Mouse (Mus musculus) embryonic facial prominence, embryonic 14.5 days (tissue): ENCODE results near the gene Fbln7. TPM values are rescaled to one million over a fixed set of nuclear protein-coding genes. Genes with fewer than 3 reads are reported as not detected.
A peak's percentile ranks its signal among the peaks of the same experiment; 100 is the strongest.

Source experiments
- ATAC-seq: fragments of 200-750 bp; cut with Nextera tagmentation; 2 replicates; pipeline ENCODE4 v1.8.0; 2017; ENCODE audit warnings: low read depth, moderate number of reproducible peaks, moderate TSS enrichment
- DNase-seq: peaks from one replicate; pipeline ENCODE4 v3.0.0-alpha.2; 2015; ENCODE audit warnings: low spot score
- H3K27ac ChIP-seq: fragments of 300-500 bp; sonication (generic); replicated peaks from 2 replicates; pipeline ENCODE4 v1.5.1; 2014; ENCODE audit warnings: low read depth, mild to moderate bottlenecking, low read length, moderate library complexity
- H3K27me3 ChIP-seq: fragments of 300-500 bp; sonication (generic); replicated peaks from 2 replicates; pipeline ENCODE4 v1.6.1; 2014; ENCODE audit warnings: low read length; ENCODE audit not compliant: control insufficient read depth, insufficient read depth
- H3K36me3 ChIP-seq: fragments of 300-500 bp; sonication (generic); 2 replicates; pipeline ENCODE4 v1.6.1; 2014; ENCODE audit warnings: low read length, mixed read lengths; ENCODE audit not compliant: control insufficient read depth, insufficient read depth
- H3K4me1 ChIP-seq: fragments of 300-500 bp; sonication (generic); 2 replicates; pipeline ENCODE4 v1.6.1; 2014; ENCODE audit warnings: antibody characterized with exemption, low read length; ENCODE audit not compliant: control insufficient read depth, insufficient read depth
- H3K4me2 ChIP-seq: fragments of 300-500 bp; sonication (generic); 2 replicates; pipeline ENCODE4 v1.6.1; 2014; ENCODE audit warnings: low read depth, mild to moderate bottlenecking, low read length, moderate library complexity, mixed read lengths
- H3K4me3 ChIP-seq: fragments of 300-500 bp; sonication (generic); 2 replicates; pipeline ENCODE4 v1.5.1; 2014; ENCODE audit warnings: low read depth, mild to moderate bottlenecking, low read length
- H3K9ac ChIP-seq: fragments of 300-500 bp; sonication (generic); 2 replicates; pipeline ENCODE4 v1.6.1; 2014; ENCODE audit warnings: low read depth, mild to moderate bottlenecking, low read length, moderate library complexity, mixed read lengths
- H3K9me3 ChIP-seq: fragments of 300-500 bp; sonication (generic); 2 replicates; pipeline ENCODE4 v1.6.1; 2016; ENCODE audit warnings: low read length; ENCODE audit not compliant: control insufficient read depth
- WGBS: fragments of 180-500 bp; shearing (Covaris S2); extraction: QIAGEN DNeasy Blood & Tissue Kit; methylation state at CpG from one replicate; pipeline ENCODE4 v1.1.7; 2014; 5-methylcytosine and 5-hydroxymethylcytosine counted together
- polyA plus RNA-seq: library from polyadenylated mRNA; unstranded; fragments of >200 nt; fragmentation: Nextera tagmentation; extraction: Ambion mirVana; gene quantifications from 2 replicates; pipeline ENCODE4 v1.2.1, GENCODE M21; 2014

The Fbln7 gene
- polyA plus RNA-seq, 1 experiment from 2014 or later = 9.1 TPM

DNA sequence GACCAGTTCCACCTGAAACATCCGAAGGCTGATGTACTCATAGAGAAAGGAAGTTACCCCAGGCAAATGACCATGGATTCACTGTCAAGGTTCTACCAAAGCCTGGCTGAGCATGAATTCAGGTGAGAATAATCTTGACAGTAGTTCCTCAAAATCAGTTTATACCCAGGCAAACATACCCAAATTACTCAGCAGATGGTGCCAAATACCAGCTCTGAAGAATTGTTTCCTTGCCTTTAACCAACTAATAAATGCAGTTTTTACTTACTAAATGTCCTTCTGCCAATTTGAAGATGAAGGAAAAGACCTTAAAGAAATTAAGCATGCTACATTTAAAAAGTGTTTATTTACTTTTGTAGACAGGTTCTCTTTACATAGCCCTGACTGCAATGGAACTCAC lies 6.1 kb upstream of the Fbln7 start:
- Histone ChIP-seq H3K4me2 (no peak overlapping the region), H3K4me1 (no peaks in the 10 kb centered on the region), H3K4me3 (no peak overlapping the region), H3K36me3 (peaks cover 13% of the 10 kb centered on the region), H3K27me3 (no peaks in the 10 kb centered on the region), H3K27ac (no peak overlapping the region), H3K9me3 (no peaks in the 10 kb centered on the region), H3K9ac (no peak overlapping the region)
- DNase-seq (no peak), ATAC-seq (no peak)
- 77% methylated on average over 1 of the region's 1 CpGs for WGBS

DNA sequence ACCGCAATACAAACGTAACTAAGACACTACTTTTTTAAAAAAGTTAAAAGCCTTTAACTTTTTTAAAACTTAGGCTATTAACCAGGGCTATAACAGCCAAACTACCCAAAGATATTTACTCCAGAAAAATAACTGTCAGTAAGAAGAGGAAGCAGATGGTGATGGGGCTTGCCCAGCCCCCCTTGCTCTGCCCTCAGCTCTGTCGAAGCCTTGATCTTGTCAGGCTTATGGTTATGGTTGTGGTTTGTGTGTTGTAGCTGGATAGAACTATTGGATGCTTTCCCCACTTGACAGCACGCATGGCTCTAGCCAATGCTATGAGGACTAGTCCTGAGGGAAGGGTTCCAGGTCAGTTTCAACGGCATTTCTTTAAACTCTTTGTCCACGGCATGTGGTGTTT lies 3.8 kb upstream of the Fbln7 start:
- Histone ChIP-seq H3K36me3 (no peaks in the 10 kb centered on the region), H3K9me3 (no peaks in the 10 kb centered on the region), H3K9ac (no peak overlapping the region), H3K4me1 (no peaks in the 10 kb centered on the region), H3K27me3 (peaks cover 10% of the 10 kb centered on the region; the same call in 1 of the 2 replicates), H3K4me3 (no peak overlapping the region), H3K27ac (no peak overlapping the region), H3K4me2 (no peak overlapping the region)
- ATAC-seq (no peak), DNase-seq (no peak)
- WGBS = 88% methylated on average over 6 of the region's 6 CpGs

DNA sequence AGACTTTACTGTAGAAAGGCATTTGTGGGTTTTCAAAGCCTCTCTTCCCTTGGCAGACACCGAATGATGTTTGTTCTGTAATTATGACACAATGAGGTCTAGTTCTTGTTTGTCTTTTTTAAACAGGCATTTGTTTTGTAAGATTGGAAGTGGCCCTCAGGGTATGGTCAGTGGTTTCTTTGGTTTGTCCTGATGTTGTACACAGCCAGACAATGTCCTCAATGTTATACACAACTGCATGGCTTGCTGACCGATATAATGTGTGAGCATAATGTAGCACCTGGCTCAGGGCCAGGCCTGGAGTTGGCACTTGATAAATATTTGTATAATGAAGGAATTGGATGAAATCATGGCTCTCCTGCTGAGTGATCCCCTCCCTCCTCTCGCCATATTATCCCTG lies 2.9 kb upstream of the Fbln7 start:
- Histone ChIP-seq H3K27me3 (peaks cover 13% of the 10 kb centered on the region; the same call in 1 of the 2 replicates), H3K4me1 (no peaks in the 10 kb centered on the region; the same call in 1 of the 2 replicates), H3K9me3 (no peaks in the 10 kb centered on the region), H3K36me3 (no peaks in the 10 kb centered on the region), H3K4me2 (no peak overlapping the region), H3K27ac (no peak overlapping the region), H3K4me3 (no peak overlapping the region), H3K9ac (no peak overlapping the region)
- ATAC-seq (no peak), DNase-seq (peak; percentile 21)
- WGBS = 77% methylated on average over 3 of the region's 3 CpGs

DNA sequence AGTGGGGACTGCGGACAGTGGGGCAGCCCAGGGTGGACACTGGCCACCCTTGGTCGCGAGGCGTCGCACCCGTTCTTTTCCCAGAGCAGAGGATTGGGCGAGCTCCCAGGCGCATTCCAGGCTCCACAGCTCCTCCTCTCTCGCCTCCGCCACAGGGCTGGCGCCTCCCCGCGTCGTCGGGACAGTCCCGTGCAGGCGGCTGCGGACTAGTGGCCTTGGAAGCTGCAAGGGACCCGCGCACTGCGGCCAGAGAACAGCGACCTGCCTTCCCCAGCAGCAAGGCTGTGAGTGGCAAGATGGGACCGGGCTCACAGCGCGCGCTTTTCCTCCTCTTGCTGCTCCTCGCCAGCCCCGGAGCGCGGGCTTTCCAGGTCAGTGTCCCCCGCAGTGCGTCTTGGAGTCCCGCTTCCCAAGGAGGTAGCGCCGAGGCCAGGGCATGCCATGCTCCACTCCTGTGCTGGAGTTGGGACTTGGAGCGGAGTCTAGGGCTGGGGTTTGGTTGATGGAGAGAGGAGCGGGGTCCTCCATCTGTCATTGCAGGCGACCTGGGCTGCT lies 1.1 kb downstream of the Fbln7 start:
- Histone ChIP-seq H3K4me3 (peak overlapping the region; percentile 53), H3K9me3 (no peaks in the 10 kb centered on the region), H3K36me3 (no peaks in the 10 kb centered on the region), H3K27ac (no peak overlapping the region), H3K27me3 (peaks cover 21% of the 10 kb centered on the region; the same call in 1 of the 2 replicates), H3K4me1 (no peaks in the 10 kb centered on the region; the same call in 1 of the 2 replicates), H3K4me2 (peak overlapping the region; percentile 93), H3K9ac (peak overlapping the region; percentile 67)
- ATAC-seq (peak; percentile 78), DNase-seq (peak; percentile 60)
- WGBS = 2% methylated on average over 21 of the region's 38 CpGs

DNA sequence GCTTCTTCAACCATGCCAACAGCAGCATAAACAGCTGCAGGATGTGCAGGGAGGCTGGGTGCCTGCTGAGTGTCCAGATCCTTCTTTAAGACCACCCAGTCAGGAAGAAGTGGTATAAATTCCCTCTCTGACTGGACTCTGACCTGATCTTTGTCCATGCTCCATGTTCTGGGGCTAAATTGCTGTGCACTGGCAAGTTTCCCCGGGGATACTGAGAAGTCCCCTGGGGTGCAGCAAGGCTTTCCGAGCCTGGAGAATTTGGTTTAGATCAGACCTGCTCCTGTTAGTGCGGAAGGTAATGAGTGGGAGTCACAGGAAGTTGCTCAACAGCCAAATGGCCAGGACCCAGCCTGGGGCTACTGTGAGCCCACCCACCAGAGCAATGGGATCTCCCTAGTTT lies 2.3 kb downstream of the Fbln7 start:
- Histone ChIP-seq H3K36me3 (no peaks in the 10 kb centered on the region), H3K27ac (no peak overlapping the region), H3K4me2 (peak overlapping the region; percentile 18; the same call in 1 of the 2 replicates), H3K4me1 (no peaks in the 10 kb centered on the region; the same call in 1 of the 2 replicates), H3K4me3 (no peak overlapping the region), H3K27me3 (peaks cover 21% of the 10 kb centered on the region; the same call in 1 of the 2 replicates), H3K9ac (no peak overlapping the region), H3K9me3 (no peaks in the 10 kb centered on the region)
- no peak for DNase-seq
- no peak for ATAC-seq
- 37% methylated on average over 3 of the region's 3 CpGs for WGBS

DNA sequence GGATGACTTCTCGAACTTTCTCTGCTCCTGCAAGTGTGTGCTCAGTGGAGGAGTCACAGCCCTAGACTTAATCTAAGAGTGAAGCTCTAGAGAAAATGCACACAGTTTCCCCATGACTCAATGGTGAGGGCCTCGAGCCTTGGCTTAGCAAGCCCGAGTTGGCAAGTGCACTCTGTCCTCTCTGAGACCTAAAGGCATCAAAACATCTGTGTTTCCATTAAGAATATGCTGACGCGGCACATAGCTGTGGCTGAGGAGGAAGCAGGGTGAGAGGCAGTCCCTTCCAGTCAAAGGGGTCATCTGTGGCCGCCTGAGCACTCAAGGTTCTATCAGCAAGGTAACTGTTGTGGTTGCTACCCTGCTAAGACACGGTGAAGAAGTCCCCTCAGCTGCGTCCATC lies 8.9 kb downstream of the Fbln7 start:
- Histone ChIP-seq H3K36me3 (no peaks in the 10 kb centered on the region), H3K9ac (no peak overlapping the region), H3K4me3 (no peak overlapping the region), H3K4me2 (no peak overlapping the region), H3K9me3 (no peaks in the 10 kb centered on the region), H3K4me1 (no peaks in the 10 kb centered on the region), H3K27ac (no peak overlapping the region), H3K27me3 (no peaks in the 10 kb centered on the region)
- DNase-seq (no peak), ATAC-seq (no peak)
- WGBS = 64% methylated on average over 8 of the region's 8 CpGs

DNA sequence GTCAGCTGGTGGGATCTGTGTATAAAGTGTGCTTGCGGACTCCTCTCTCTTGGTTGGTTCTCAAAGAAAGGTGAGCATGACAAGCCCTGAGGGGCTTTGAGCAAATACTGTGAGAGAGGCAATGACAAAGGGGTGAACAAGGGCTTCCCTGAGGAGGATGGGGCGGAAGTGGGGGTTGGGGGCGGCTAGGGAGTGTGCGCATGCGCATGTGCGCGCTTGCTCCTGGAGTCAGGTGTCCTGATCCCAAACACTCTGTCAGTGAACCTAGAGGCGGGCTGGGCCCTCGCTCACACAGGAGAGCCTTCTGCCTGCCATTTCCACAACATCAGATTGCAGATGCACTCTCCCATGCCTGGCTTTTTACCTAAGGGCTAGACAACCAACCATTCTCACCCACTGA lies 9.5 kb downstream of the Fbln7 start:
- H3K36me3 ChIP-seq = no peaks in the 10 kb centered on the region
- DNase-seq (no peak), ATAC-seq (no peak)

DNA sequence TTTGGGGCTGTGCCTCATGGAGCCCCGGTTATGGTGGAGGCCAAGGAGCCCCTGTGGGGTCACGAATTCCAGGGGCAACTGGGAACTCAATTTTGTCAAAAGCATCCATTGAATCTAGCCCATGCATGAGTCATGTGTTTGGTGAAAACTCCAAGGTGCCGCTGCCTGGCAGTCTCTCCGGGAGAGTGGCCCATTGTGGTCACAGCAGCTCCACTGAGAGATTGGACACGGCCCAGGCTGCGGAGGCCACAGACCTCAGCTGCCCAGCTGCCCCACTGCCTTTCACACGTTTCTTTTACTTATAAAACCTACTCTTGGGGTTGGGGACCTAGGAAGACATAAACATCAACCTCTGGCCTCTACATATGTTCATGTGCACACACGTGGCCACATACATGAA lies 12.7 kb downstream of the Fbln7 start:
- no peak overlapping the region for H3K4me3 ChIP-seq
- H3K4me2 ChIP-seq = no peak overlapping the region
- no peaks in the 10 kb centered on the region for H3K4me1 ChIP-seq
- ATAC-seq (no peak), DNase-seq (no peak)
- H3K36me3 ChIP-seq = no peaks in the 10 kb centered on the region
- H3K27ac ChIP-seq = no peak overlapping the region
- H3K9ac ChIP-seq = no peak overlapping the region
- WGBS = 71% methylated on average over 8 of the region's 8 CpGs
- no peaks in the 10 kb centered on the region for H3K27me3 ChIP-seq
- no peaks in the 10 kb centered on the region for H3K9me3 ChIP-seq

More for the DNA sequence above, 9.5 kb downstream of the Fbln7 start:
- no peaks in the 10 kb centered on the region for H3K27me3 ChIP-seq
- H3K9me3 ChIP-seq = no peaks in the 10 kb centered on the region
- WGBS = 93% methylated on average over 7 of the region's 9 CpGs
- H3K27ac ChIP-seq = no peak overlapping the region
- H3K4me1 ChIP-seq = no peaks in the 10 kb centered on the region
- no peak overlapping the region for H3K9ac ChIP-seq
- H3K4me3 ChIP-seq = no peak overlapping the region
- no peak overlapping the region for H3K4me2 ChIP-seq

DNA sequence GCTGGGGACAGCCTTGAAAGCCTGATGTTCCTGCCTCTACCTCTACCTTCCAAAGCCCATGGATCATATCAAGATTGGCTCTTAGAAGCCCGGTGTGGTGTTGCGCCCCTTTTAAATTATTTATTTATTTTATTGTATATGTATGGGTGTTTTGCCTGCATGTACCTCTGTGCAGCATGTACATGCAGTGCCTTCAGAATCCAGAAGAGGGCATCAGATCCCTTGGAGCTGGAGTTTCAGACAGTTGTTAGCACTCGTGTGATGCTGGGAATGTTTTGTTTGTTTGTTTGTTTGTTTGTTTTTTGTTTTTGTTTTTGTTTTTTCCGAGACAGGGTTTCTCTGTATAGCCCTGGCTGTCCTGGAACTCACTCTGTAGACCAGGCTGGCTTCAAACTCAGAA lies 18.5 kb downstream of the Fbln7 start:
- Histone ChIP-seq H3K9ac (no peak overlapping the region), H3K4me2 (no peak overlapping the region), H3K4me1 (no peaks in the 10 kb centered on the region), H3K4me3 (no peak overlapping the region), H3K27ac (no peak overlapping the region), H3K27me3 (no peaks in the 10 kb centered on the region), H3K36me3 (no peaks in the 10 kb centered on the region), H3K9me3 (no peaks in the 10 kb centered on the region)
- 69% methylated on average over 4 of the region's 4 CpGs for WGBS
- no peak for ATAC-seq
- DNase-seq = no peak
